8 mouse cellular contexts compared by ENCODE assay signal in genomic region chr7:81858968-81859721, GRCm38 (mm10). TPM values are rescaled to one million over a fixed set of nuclear protein-coding genes. Genes with fewer than 3 reads are reported as not detected.
A peak's percentile ranks its signal among the peaks of the same experiment; 100 is the strongest.
DNase-seq lines count a peak whose midpoint lies in the region; ATAC-seq and TF ChIP-seq lines count a peak whose summit lies in the region.

Gene Tm6sf1 (plus strand): TSS chr7:81859001.

- peak within 1 kb of the TSS; percentile 90 for H3K27ac ChIP-seq in bone marrow, adult 2 months (ENCODE audit: control insufficient read depth, insufficient read depth, low read depth, low read length, poor library complexity)
- peak within 1 kb of the TSS; percentile 54 for H3K27ac ChIP-seq in liver, adult 2 months (replicated peaks; ENCODE audit: insufficient read depth, low read depth, low read length)

- no peak for ATAC-seq in inflammation-experienced regulatory T-cells, adult 6 months
- 0 out of 2 replicates have a peak, but pooled peaks have one; percentile 12 for ATAC-seq in monocyte, adult 5-6 weeks (replicated peaks; ENCODE audit: insufficient number of reproducible peaks, low FRiP score, low TSS enrichment, poor library complexity, severe bottlenecking)

- H3K4me3 ChIP-seq in bone marrow, adult 2 months (replicated peaks; ENCODE audit: control insufficient read depth, low read depth, low read length) = peak within 1 kb of the TSS; percentile 77
- peak within 1 kb of the TSS; percentile 65 for H3K4me3 ChIP-seq in liver, adult 2 months (ENCODE audit: insufficient read depth, low read depth, low read length)

- peak in 1 of 2 experiments; percentile 45 for DNase-seq in left cerebral cortex, adult 18-20 months (ENCODE audit: low spot score in 2 of 2)
- DNase-seq in left cerebral cortex, adult 11 months (ENCODE audit: low spot score) = no peak
- peak; percentile 68 for DNase-seq in gastrocnemius, postnatal 14 days
- DNase-seq in liver, adult 2 months (ENCODE audit: extremely low read depth, low read depth, low spot score) = no peak
- peak; percentile 68 for DNase-seq in thymus, postnatal 14 days

- under 1% methylated on average over 63 of the region's 64 CpGs for WGBS in bone marrow, adult 2 months
- WGBS in liver, adult 2 months = 1% methylated on average over 64 of the region's 64 CpGs

- peak within 1 kb of the TSS; percentile 54 for H3K9ac ChIP-seq in liver, adult 2 months (ENCODE audit: low read depth, low read length)

- TF ChIP-seq CTCF in bone marrow, adult 2 months (IDR thresholded peaks at IDR 0.05; ENCODE audit: control insufficient read depth, insufficient read depth, low read length) = no peak
- TF ChIP-seq CTCF in liver, adult 2 months (IDR thresholded peaks at IDR 0.05; ENCODE audit: low read depth, low read length) = no peak

- H3K4me1 ChIP-seq in bone marrow, adult 2 months (ENCODE audit: control insufficient read depth, insufficient read depth, low read length) = peaks cover 11% of the 10 kb centered on the region; the same call in 1 of the 2 replicates
- H3K4me1 ChIP-seq in liver, adult 2 months (ENCODE audit: control insufficient read depth, insufficient read depth, low read length) = no peaks in the 10 kb centered on the region

- no peaks in the 10 kb centered on the region for H3K79me2 ChIP-seq in liver, adult 2 months (ENCODE audit: control insufficient read depth, insufficient read depth, low read length)

- peaks cover 6% of the 10 kb centered on the region; the same call in 1 of the 2 replicates for H3K27me3 ChIP-seq in liver, adult 2 months (ENCODE audit: control insufficient read depth, insufficient read depth, low read length)

- intact Hi-C loops in gastrocnemius, postnatal 14 days (cut with DNase I; ENCODE audit: low total_unique reads) = no loop called here

- H3K36me3 ChIP-seq in liver, adult 2 months (ENCODE audit: control insufficient read depth, insufficient read depth, low read length) = no peaks in the 10 kb centered on the region

- peak; percentile 70; the same call in 1 of the 2 replicates for TF ChIP-seq POLR2A in bone marrow, adult 2 months (IDR thresholded peaks at IDR 0.05; ENCODE audit: borderline replicate concordance, control insufficient read depth, low read depth, low read length)
- no peak for TF ChIP-seq POLR2A in liver, adult 2 months (IDR thresholded peaks at IDR 0.05; ENCODE audit: extremely low read depth, insufficient read depth, low read length)

RNA-seq across cellular contexts. Expression of gene Tm6sf1, which starts in this region (rescaled TPM):
- total RNA-seq in left cerebral cortex, adult 18-20 months (2021) = 10 to 100 TPM; 25.5 to 30.0 TPM
- polyA plus RNA-seq in bone marrow, adult 2 months (2011; ENCODE audit: insufficient read depth, insufficient read length, low replicate concordance, missing spikeins) = 13.0 and 46.2 TPM in 2 replicates
- 10 to 100 TPM; 32.9 to 43.5 TPM for total RNA-seq in gastrocnemius, postnatal 14 days (2021)
- 10 to 100 TPM in 2 of 3 experiments, 1 to 10 TPM in 1; 5.4 to 14.7 (median 10.2) TPM for polyA plus RNA-seq in inflammation-experienced regulatory T-cells, adult 6 months (2017; shearing (Covaris generic))
- 4.7 and 6.2 TPM in 2 replicates for total RNA-seq in liver, adult 2 months (2014; rRNA removed)
- 3.3 and 4.9 TPM in 2 replicates for polyA plus RNA-seq in liver, adult 2 months (2012; rRNA removed)
- 211 to 356 TPM (median 215 TPM) in 3 replicates for total RNA-seq in monocyte, adult 5-6 weeks (2017)

Comparison
In these comparisons a context has a peak if more than half of its experiments do, and no peak if none do; other contexts are left out.
1. DNase-seq: peak in gastrocnemius, postnatal 14 days (single experiment) and thymus, postnatal 14 days (single experiment); none in left cerebral cortex, adult 11 months (single experiment) and liver, adult 2 months (single experiment).